ENCODE assay signal across 10 mouse cellular contexts in the genomic region with DNA sequence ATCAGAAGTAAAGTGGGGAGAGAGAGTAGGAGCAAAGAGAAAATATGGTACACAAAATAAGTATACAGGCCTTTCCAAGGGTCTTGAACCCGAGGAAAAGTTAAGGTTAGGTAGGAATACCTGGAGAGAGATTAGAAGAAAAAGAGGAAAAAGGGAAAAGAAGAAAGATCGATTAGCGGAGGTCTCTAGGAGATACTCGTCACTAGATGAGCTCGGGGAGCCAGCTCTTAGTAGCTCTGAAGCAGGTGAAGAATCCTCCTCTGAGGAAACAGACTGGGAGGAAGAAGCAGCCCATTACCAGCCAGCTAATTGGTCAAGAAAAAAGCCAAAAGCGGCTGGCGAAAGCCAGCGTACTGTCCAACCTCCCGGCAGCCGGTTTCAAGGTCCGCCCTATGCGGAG. TPM values are rescaled to one million over a fixed set of nuclear protein-coding genes. Genes with fewer than 3 reads are reported as not detected.
DNase-seq lines count a peak whose midpoint lies in the region; TF ChIP-seq lines count a peak whose summit lies in the region.
"Not testable (repeated sequence)": the region's sequence is repeated elsewhere in the genome, so short reads cannot be mapped to it uniquely, and the experiment has no call there.
"Had no signal": no experiment of that assay in that cellular context is flagged by ENCODE, and none has a peak within 500 bp of the region (broad histone marks: within the 10 kb centered on the region; RNA-seq: fewer than 3 reads in every experiment).

No protein-coding gene starts in this region.

- TF ChIP-seq POLR2A in kidney, adult 2 months (IDR thresholded peaks at IDR 0.05; ENCODE audit: low read depth, low read length), result not testable (repeated sequence)

- not testable (repeated sequence) for H3K27ac ChIP-seq in kidney, adult 2 months (ENCODE audit: insufficient read depth, low read depth, low read length)

- H3K36me3 ChIP-seq in kidney, adult 2 months (ENCODE audit: control insufficient read depth, insufficient read depth, low read length), result not testable (repeated sequence)

- not testable (repeated sequence) for H3K4me1 ChIP-seq in kidney, adult 2 months (ENCODE audit: control insufficient read depth, insufficient read depth, low read length)

- not testable (repeated sequence) for H3K4me3 ChIP-seq in kidney, adult 2 months (ENCODE audit: insufficient read depth, low read depth, low read length)

- WGBS in kidney, adult 2 months, result 96% methylated on average over 11 of the region's 12 CpGs

- not testable (repeated sequence) for H3K27me3 ChIP-seq in kidney, adult 2 months (replicated peaks; ENCODE audit: control insufficient read depth, insufficient read depth, low read length)

- not testable (repeated sequence) for TF ChIP-seq CTCF in kidney, adult 2 months (conservative IDR thresholded peaks at IDR 0.05; ENCODE audit: insufficient read depth, insufficient read length, low read depth, low read length)

- peak; percentile 13 to 69 for DNase-seq in adrenal gland, adult (ENCODE audit: inconsistent age in 2 of 2, low spot score in 1 of 2)
- DNase-seq in cerebellum, adult 9-11 months, result peak; percentile 25
- peak; percentile 26 for DNase-seq in heart, adult 8-10 months (ENCODE audit: low spot score)
- DNase-seq in kidney, adult 2 months, result peak; percentile 27
- DNase-seq in lung, postnatal 36 days, result peak; percentile 3
- peak; percentile 14 to 19 for DNase-seq in spleen, postnatal 10 days (ENCODE audit: low spot score in 2 of 2)
- DNase-seq in thymus, postnatal 25 days, result peak; percentile 13

RNA-seq across cellular contexts. Expression of a gene that starts 53.8 kb away (rescaled TPM):
- not detected for total RNA-seq in heart, adult 8-10 months (2022)
- 0.86 and 1.0 TPM in 2 replicates for polyA plus RNA-seq in kidney, adult 2 months (2012; rRNA removed)
- total RNA-seq: liver, adult 2 months; megakaryocyte-erythroid progenitor cell, adult 5-6 weeks; neutrophil, adult 5-6 weeks had no signal
- polyA plus RNA-seq: liver, adult 2 months had no signal
